Mouse (Mus musculus) embryonic facial prominence, embryonic 11.5 days (tissue): Measurements from ENCODE around the gene Ihh. TPM values are rescaled to one million over a fixed set of nuclear protein-coding genes. Genes with fewer than 3 reads are reported as not detected.

Experiments used
- ATAC-seq: fragments of 200-750 bp; cut with Nextera tagmentation; replicated peaks from 2 replicates; pipeline ENCODE4 v1.8.0; 2017; ENCODE audit warnings: low read depth; ENCODE audit not compliant: insufficient number of reproducible peaks, low FRiP score, low TSS enrichment
- DNase-seq: peaks from one replicate; pipeline ENCODE4 v3.0.0-alpha.2; 2015; ENCODE audit warnings: low spot score
- H3K27ac ChIP-seq: fragments of 300-500 bp; sonication (generic); replicated peaks from 2 replicates; pipeline ENCODE4 v1.5.1; 2014; ENCODE audit warnings: mild to moderate bottlenecking, low read depth, low read length, control low read depth
- H3K27me3 ChIP-seq: fragments of 300-500 bp; sonication (generic); 2 replicates; pipeline ENCODE4 v1.6.1; 2014; ENCODE audit warnings: mild to moderate bottlenecking, low read length, moderate library complexity, mixed read lengths; ENCODE audit not compliant: control insufficient read depth, insufficient read depth
- H3K36me3 ChIP-seq: fragments of 300-500 bp; sonication (generic); replicated peaks from 2 replicates; pipeline ENCODE4 v1.6.1; 2014; ENCODE audit warnings: low read depth, mild to moderate bottlenecking, low read length, moderate library complexity, mixed read lengths; ENCODE audit not compliant: control insufficient read depth, insufficient read depth
- H3K4me1 ChIP-seq: fragments of 300-500 bp; sonication (generic); 2 replicates; pipeline ENCODE4 v1.6.1; 2014; ENCODE audit warnings: low read length, mixed read lengths; ENCODE audit not compliant: control insufficient read depth, insufficient read depth
- H3K4me2 ChIP-seq: fragments of 300-500 bp; sonication (generic); 2 replicates; pipeline ENCODE4 v1.6.1; 2014; ENCODE audit warnings: low read depth, mild to moderate bottlenecking, control low read depth, low read length, moderate library complexity
- H3K4me3 ChIP-seq: fragments of 300-500 bp; sonication (generic); 2 replicates; pipeline ENCODE4 v1.5.1; 2014; ENCODE audit warnings: low read depth, low read length, control low read depth
- H3K9ac ChIP-seq: fragments of 300-500 bp; sonication (generic); replicated peaks from 2 replicates; pipeline ENCODE4 v1.6.1; 2014; ENCODE audit warnings: mild to moderate bottlenecking, control low read depth, low read length
- H3K9me3 ChIP-seq: fragments of 300-500 bp; sonication (generic); replicated peaks from 2 replicates; pipeline ENCODE4 v1.6.1; 2016; ENCODE audit warnings: mild to moderate bottlenecking, low read length, inconsistent platforms, mixed read lengths; ENCODE audit not compliant: control insufficient read depth
- WGBS: fragments of 180-500 bp; shearing (Covaris S2); extraction: QIAGEN DNeasy Blood & Tissue Kit; methylation state at CpG from one replicate; pipeline ENCODE4 v1.1.7; 2014; 5-methylcytosine and 5-hydroxymethylcytosine counted together
- polyA plus RNA-seq: library from polyadenylated mRNA; unstranded; fragments of >200 nt; fragmentation: Nextera tagmentation; extraction: Ambion mirVana; gene quantifications from 2 replicates; pipeline ENCODE4 v1.2.1, GENCODE M21; 2014

Gene Ihh
- polyA plus RNA-seq, 1 experiment from 2014 or later: not detected

- Histone ChIP-seq H3K4me3 (peak overlapping the region; percentile 17), H3K9ac (no peak overlapping the region), H3K27me3 (peaks cover 87% of the 10 kb centered on the region), H3K9me3 (no peaks in the 10 kb centered on the region), H3K4me1 (peaks cover 3% of the 10 kb centered on the region; the same call in 1 of the 2 replicates), H3K36me3 (no peaks in the 10 kb centered on the region), H3K27ac (no peak overlapping the region), H3K4me2 (peak overlapping the region; percentile 36)
- 2% methylated on average over 67 of the region's 84 CpGs for WGBS
- ATAC-seq: no peak
- no peak for DNase-seq
Observed at GRCm38 (mm10) chr1:74950576-74951490, 639 bp downstream of the Ihh start.

GRCm38 (mm10) chr1:74950066-74950465, 1.4 kb downstream of the Ihh start:
- DNase-seq (no peak), ATAC-seq (no peak)
- Histone ChIP-seq H3K9ac (no peak overlapping the region), H3K36me3 (no peaks in the 10 kb centered on the region), H3K4me3 (no peak overlapping the region), H3K4me1 (peaks cover 3% of the 10 kb centered on the region; the same call in 1 of the 2 replicates), H3K27ac (no peak overlapping the region), H3K9me3 (no peaks in the 10 kb centered on the region), H3K4me2 (no peak overlapping the region), H3K27me3 (peaks cover 87% of the 10 kb centered on the region)
- 2% methylated on average over 16 of the region's 16 CpGs for WGBS

DNA sequence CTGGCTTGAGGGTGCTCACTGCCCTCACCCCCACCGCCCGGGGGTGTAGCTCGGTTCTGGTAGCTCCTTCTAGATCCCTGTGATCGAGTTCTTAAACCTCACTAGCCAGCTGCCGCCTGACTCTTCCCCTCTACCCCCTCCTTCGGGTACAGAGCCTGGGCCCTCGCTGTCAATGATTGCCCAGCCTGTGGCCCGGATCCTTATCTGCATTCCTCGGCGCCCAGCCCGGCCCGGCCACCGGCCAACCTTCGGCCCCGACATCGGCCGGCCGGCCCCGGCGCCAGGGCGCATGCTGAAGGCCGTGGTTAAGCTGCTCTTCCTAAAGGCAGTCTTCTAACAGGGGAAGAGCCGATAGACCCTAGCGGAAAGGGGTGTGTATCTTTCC, 1.8 kb downstream of the Ihh start:
- H3K4me3 ChIP-seq: no peak overlapping the region
- 4% methylated on average over 24 of the region's 24 CpGs for WGBS

DNA sequence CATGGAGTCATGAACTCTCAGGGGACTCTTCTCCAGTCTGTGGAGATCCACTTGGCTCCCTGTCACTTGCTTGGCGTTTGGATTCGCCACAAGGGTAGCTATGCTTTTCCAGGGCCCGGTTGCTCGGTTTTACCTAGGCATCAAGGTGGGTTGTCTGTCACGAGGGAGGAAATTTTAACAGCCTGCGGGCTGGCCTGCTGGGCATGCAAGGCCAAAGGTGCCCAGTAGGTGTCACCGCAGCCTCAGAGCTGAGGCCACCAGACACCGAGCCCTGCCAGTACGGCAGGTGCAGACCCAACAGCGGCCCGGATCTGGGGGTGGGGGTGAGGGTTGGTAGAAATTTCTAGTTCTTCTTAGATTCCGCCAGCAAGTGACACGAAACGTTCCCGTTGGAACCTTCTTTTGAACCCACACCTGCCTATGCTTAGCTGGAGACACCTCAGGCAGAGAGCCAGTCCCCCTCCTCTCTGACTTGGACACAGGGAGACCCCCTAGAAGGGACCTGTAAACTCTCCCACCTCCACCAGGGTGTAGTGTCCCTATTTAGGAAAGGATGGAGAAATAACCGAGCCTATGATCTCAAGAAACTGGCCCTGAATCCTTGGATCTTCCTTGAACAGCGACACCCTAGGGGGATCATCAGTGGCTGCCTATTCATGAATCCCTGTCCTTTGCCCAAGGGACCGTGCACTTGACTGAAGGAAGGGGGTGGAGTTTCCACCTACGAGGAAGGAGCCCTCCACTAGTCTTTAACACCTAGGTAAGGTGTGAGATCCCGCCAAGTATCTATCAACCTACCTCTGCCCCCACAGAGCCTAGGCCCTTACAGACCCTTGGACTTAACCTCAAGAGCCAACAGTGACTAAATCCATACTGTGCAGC, 2.4 kb downstream of the Ihh start:
- WGBS: 3% methylated on average over 20 of the region's 20 CpGs
- DNase-seq (peak; percentile 67), ATAC-seq (no peak)
- H3K4me1 ChIP-seq: peaks cover 3% of the 10 kb centered on the region; the same call in 1 of the 2 replicates
- H3K4me2 ChIP-seq: no peak overlapping the region
- no peak overlapping the region for H3K4me3 ChIP-seq
- H3K9me3 ChIP-seq: no peaks in the 10 kb centered on the region
- peaks cover 82% of the 10 kb centered on the region for H3K27me3 ChIP-seq
- no peaks in the 10 kb centered on the region for H3K36me3 ChIP-seq
- H3K27ac ChIP-seq: no peak overlapping the region
- H3K9ac ChIP-seq: no peak overlapping the region

More for the DNA sequence above, 1.8 kb downstream of the Ihh start:
- ATAC-seq (no peak), DNase-seq (no peak)
- Histone ChIP-seq H3K9me3 (no peaks in the 10 kb centered on the region), H3K9ac (no peak overlapping the region), H3K4me2 (no peak overlapping the region), H3K27ac (no peak overlapping the region), H3K27me3 (peaks cover 84% of the 10 kb centered on the region), H3K4me1 (peaks cover 3% of the 10 kb centered on the region; the same call in 1 of the 2 replicates), H3K36me3 (no peaks in the 10 kb centered on the region)

- H3K27me3 ChIP-seq: peaks cover 73% of the 10 kb centered on the region
- H3K4me3 ChIP-seq: peak overlapping the region; percentile 19; the same call in 1 of the 2 replicates
- H3K4me2 ChIP-seq: peak overlapping the region; percentile 44
- H3K9me3 ChIP-seq: no peaks in the 10 kb centered on the region
- peaks cover 3% of the 10 kb centered on the region; the same call in 1 of the 2 replicates for H3K4me1 ChIP-seq
- H3K27ac ChIP-seq: no peak overlapping the region
- WGBS: under 1% methylated on average over 40 of the region's 41 CpGs
- ATAC-seq: no peak
- DNase-seq: no peak
- no peaks in the 10 kb centered on the region for H3K36me3 ChIP-seq
- no peak overlapping the region for H3K9ac ChIP-seq
Observed at GRCm38 (mm10) chr1:74947986-74948670, 3.3 kb downstream of the Ihh start.

GRCm38 (mm10) chr1:74941651-74942360, 9.7 kb downstream of the Ihh start:
- H3K4me3 ChIP-seq: no peak overlapping the region
- 49% methylated on average over 12 of the region's 12 CpGs for WGBS
- peaks cover 11% of the 10 kb centered on the region for H3K27me3 ChIP-seq
- H3K4me1 ChIP-seq: no peaks in the 10 kb centered on the region
- H3K4me2 ChIP-seq: no peak overlapping the region
- H3K9me3 ChIP-seq: no peaks in the 10 kb centered on the region
- H3K9ac ChIP-seq: no peak overlapping the region
- DNase-seq (no peak), ATAC-seq (no peak)
- H3K36me3 ChIP-seq: no peaks in the 10 kb centered on the region
- no peak overlapping the region for H3K27ac ChIP-seq

- H3K27ac ChIP-seq: no peak overlapping the region
- WGBS: 0% methylated on average over 3 of the region's 3 CpGs
- H3K9me3 ChIP-seq: no peaks in the 10 kb centered on the region
- ATAC-seq: no peak
- H3K4me2 ChIP-seq: no peak overlapping the region
- no peak overlapping the region for H3K4me3 ChIP-seq
- no peaks in the 10 kb centered on the region for H3K36me3 ChIP-seq
- DNase-seq: peak; percentile 51
- H3K4me1 ChIP-seq: no peaks in the 10 kb centered on the region
- no peak overlapping the region for H3K9ac ChIP-seq
- 0 out of 2 replicates have a peak, but pooled peaks cover 3% of the 10 kb centered on the region for H3K27me3 ChIP-seq
Observed at GRCm38 (mm10) chr1:74939762-74940161, 11.7 kb downstream of the Ihh start.
